Mouse (Mus musculus) frontal cortex, postnatal 25 days (tissue): ENCODE results near the gene Nppa.
"Not testable (repeated sequence)": the region's sequence is repeated elsewhere in the genome, so short reads cannot be mapped to it uniquely, and the experiment has no call there.

Experiments used
- DNase-seq, 2 experiments: peaks; one replicate each; pipeline ENCODE4 v3.0.0; 2022; ENCODE audit warnings: low spot score in 2 of 2

The Nppa gene

GRCm38 (mm10) chr4:148011332-148011731 is 10.8 kb downstream of the Nppa start:
- no peak for DNase-seq

DNA sequence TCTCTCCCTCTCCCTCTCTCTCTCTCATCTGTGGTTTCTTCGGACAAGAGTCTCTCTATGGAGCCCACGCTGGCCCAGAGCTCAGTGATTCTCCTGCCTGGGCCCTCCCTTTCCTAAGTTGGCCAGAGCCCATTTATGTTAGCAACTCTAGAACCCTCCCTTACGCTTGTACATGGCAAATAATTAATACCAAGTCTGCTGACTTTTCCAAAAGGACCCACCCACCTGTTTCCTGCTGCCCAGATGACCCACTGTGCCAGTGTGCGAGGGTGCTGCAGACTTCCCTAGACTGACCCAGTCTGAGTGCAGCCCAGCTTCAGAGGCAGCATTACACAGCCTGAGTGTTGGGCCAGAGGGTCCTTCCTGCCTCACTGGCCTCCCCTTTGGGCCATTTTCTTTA is 11.7 kb downstream of the Nppa start:
- no peak for DNase-seq

DNA sequence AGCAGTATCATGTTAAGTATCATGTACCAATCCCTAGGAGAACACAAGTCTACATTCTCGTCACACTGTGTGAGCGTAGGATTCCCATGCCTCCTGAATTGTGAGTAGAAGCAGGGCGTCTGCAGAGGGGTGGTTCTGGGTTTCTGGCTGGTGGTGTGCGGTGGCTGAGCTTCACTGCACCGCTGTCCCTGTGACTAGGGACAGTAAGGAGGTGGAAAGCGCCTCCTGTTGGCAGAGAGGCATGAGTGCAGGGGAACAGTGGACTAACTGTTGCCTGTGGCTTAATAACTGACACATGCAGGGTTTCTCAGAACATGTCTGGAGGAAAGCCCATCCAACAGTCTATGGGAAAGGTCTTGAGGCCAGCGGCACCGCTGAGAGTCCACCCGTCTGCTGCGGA is 14.9 kb downstream of the Nppa start:
- DNase-seq, result no peak

- no peak for DNase-seq
Measured at GRCm38 (mm10) chr4:148016981-148017380, 16.5 kb downstream of the Nppa start.

- no peak for DNase-seq
Measured at GRCm38 (mm10) chr4:148018410-148018809, 17.9 kb downstream of the Nppa start.

GRCm38 (mm10) chr4:148024003-148024402 is 23.5 kb downstream of the Nppa start:
- no peak for DNase-seq

- DNase-seq, result no peak
Measured at GRCm38 (mm10) chr4:148029297-148029696, 28.8 kb downstream of the Nppa start.

GRCm38 (mm10) chr4:148030506-148030905 is 30.0 kb downstream of the Nppa start:
- DNase-seq, result no peak

DNA sequence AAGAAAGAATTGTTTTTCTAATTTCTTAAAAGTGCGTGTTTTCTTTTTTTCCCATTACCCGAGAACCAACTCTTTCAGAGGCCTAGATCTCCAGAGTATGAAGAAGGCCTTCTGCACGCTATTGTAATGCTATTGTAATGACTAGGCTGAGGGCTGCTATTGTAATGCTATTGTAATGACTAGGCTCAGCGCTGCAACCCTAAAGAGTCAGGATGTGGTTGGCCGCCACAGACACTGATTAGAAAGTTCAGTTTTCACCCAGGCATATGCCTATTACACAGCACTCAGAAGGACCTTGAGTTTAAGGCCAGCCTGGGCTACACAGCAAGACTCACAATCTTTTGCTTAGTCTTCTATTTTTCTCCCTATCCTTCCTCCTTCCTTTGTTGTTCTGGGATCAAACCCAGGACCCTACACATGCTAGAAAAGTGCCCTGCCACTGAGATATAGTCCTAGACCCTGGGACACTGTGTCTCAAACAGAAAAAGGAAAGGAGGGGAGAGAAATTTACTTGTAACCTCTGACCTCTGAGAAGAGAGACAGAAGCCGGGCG is 33.4 kb downstream of the Nppa start:
- no peak for DNase-seq

DNA sequence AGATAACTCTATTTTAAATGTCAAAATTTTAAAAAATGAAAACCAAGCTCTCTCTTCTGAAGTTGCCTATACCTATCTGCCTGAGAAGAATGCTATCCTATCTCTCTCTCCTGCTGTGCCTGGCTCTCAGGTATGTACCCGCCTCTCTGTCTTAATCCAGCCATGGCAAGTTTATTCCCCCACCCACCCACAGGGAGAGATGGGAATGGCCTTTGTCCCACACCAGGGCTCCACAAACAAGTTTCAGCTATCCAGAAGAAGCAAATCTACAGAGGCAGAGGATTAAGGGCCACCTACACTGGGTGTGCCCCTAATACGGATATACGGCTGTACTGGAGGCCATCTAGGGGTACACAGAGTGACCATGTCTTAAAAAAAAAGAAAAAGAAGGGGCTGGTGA is 34.9 kb downstream of the Nppa start:
- no peak for DNase-seq

DNA sequence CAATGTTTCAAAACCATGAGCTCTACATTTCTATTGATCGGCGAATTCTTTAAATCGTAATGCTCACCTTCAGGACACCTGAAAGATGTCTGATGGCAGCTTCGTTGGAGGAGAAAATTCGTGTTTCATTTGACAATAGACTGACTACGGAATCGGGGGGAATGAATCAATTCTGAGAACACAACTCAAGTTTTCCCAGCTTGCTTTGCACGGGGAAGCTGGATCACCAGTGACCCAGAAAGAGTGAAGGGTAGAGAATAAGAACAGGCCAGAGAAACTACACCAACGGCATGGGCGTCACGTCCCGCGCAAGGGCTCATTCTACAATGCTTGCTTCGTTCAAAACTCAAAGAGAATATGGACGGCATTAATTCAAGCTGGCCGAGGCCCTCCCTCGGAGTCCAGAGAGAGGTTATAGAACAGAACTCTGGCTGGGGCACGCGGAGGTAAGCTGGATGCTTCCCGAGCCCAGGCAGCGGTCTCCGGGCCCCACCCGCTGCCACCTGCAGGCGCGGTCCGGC is 37.6 kb downstream of the Nppa start:
- DNase-seq, result no peak

GRCm38 (mm10) chr4:148038600-148039253 is 38.2 kb downstream of the Nppa start, which contains the start of the genes Clcn6 and Mthfr:
Gene Clcn6 (minus strand): TSS chr4:148038821.
Gene Mthfr (plus strand): TSS chr4:148039077.
- peak; percentile 97 to 99 for DNase-seq

DNA sequence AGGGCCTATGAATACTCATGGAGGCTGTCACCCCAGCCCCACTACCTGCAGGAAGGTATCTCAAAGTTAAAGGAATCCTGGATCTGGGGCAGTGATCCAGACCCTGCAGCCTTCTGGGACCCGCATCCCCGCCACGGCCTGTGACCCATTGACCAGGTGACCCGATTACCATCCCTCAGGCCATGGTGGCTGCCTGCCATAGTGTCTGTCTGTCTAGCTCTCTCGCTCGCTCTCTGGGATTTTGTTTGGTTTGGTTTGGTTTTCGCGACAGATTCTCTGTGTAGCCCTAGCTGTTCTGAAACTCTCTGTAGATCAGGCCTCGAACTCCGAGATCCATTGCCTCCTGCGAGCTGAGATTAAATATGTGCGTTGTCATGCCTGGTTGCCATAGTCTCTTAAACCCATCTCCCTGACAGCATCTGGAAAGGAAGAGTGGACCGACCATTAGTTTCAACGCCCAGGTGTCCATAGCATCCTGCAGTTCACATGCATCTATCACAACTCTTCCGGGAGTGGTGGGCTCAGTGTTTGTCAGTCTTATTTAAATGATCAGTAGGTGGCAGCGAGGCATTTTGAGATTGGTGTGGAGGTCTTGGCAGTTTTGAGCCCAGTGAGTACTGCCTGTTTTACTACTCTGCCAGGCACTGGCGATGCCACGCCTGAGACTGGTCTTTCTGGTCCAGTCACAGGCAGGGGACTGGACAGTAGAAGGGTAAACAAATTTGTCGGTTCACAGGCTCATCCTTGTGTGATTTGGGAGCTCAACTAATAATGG is 38.9 kb downstream of the Nppa start:
- DNase-seq, result no peak

GRCm38 (mm10) chr4:148040029-148040830 is 39.7 kb downstream of the Nppa start:
- no peak for DNase-seq

GRCm38 (mm10) chr4:148040933-148041610 is 40.5 kb downstream of the Nppa start:
- DNase-seq, result peak in 1 of 2 experiments; percentile 36

GRCm38 (mm10) chr4:148041611-148042191 is 41.2 kb downstream of the Nppa start:
- DNase-seq, result no peak

GRCm38 (mm10) chr4:148043327-148043726 is 42.8 kb downstream of the Nppa start:
- DNase-seq, result not testable (repeated sequence)

DNA sequence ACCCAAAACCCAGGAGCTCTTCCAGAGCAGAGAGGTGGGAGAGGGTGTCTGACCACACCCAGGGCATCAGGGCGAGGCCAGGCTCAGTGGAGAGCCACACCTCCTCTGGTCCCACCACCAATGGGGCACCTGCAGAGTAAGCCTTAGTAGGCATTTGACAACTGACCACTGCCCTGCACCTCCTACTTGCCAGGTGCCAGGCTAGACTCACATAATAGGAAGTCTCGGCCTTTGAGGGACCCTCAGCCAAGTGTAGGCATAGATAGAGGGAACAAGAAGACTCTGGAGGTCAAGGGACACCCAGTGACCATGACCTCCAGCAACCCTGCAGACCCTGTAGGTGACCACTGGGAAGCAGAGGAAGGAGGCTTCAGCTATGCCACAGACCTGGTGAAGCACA is 43.6 kb downstream of the Nppa start:
- no peak for DNase-seq

DNA sequence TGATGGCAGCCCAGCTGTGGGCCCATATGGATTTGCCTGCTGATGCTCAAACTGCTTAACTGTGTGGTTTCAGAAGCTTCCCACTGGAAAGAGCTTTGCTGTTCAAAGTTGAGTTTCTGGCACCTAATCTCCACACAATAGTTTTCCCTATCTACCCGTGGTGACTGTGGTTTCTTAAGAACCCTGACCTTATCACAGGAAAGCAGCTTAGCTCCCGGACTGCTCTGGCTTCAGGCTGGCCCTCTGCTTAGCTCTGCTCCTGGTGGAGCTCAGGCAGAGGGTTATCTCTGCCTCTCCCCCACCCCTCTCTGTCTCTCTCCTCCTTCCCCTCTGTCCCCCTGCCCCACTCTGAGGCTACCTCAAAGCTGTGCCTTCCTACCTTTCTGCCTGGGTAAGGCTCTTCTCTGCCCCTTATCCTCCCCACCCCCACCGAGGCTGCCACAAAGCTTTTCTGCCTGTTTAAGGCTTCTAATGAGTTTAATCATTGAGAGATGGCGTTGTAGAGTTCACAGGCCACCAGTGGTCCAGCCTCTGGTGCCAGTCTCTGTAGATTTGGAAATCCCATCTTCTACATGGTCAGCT is 46.0 kb downstream of the Nppa start:
- DNase-seq, result no peak

- not testable (repeated sequence) for DNase-seq
Measured at GRCm38 (mm10) chr4:148050396-148050914, 49.9 kb downstream of the Nppa start.
